Mouse (Mus musculus) retina, embryonic 14.5 days (tissue): Measurements from ENCODE around the gene Birc6.
"Not testable (repeated sequence)": the region's sequence is repeated elsewhere in the genome, so short reads cannot be mapped to it uniquely, and the experiment has no call there.

Experiments used
- DNase-seq: peaks from one replicate; pipeline ENCODE4 v3.0.0-alpha.2; 2015; ENCODE audit warnings: low spot score

The Birc6 gene

DNA sequence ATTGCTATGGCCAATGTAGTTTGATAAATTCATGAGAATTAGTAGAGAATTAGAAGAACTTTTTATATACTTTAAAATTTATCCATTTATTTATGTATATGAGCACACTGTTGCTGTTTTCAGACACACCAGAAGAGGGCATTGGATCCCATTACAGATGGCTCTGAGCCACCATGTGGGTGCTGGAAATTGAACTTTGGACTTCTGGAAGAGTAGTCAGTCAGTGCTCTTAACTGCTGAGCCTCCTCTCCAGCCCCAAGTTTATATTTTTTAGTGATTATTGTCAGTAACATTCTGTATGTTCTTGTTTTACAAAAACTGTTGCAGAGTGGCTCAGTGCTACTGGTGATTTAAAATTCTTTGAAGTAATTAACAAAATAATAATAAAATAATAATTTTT lies 36.1 kb downstream of the Birc6 start:
- DNase-seq, result no peak

DNA sequence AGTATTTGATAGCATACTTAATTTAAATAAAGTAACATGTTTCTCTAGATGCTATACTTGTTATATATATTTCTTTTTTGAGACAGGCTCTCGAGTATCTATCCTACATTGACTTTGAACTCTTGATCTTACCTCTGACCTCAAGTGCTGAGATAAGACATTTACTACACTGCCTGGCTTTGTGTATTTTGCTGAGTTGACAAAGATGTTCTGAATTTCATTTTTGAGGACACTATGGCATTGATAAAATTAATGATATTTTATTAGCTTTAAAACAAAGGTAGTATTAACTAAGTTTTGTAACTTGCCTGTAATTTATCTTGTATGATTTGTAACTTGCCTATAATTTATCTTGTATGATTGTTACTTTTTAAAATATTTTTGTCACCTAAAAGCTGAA lies 41.1 kb downstream of the Birc6 start:
- DNase-seq, result no peak

DNA sequence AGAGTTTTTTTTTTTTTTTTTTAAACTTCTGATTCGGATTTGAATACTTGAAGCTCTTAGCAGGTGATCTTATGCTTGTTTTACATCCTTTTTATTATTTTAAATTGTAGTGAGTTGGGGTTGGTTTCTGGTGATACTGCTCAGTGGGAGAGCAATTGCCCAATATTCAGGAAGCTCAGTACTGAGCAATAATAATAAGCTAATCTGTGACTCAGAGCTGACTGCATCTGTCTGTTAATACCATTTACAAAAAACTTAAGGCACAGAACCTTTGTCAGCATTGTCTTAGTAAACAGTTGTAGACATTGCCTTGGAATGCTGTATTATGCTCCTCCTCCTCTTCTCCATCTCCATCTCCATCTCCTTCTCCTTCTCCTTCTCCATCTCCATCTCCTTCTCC lies 42.5 kb downstream of the Birc6 start:
- DNase-seq, result no peak

DNA sequence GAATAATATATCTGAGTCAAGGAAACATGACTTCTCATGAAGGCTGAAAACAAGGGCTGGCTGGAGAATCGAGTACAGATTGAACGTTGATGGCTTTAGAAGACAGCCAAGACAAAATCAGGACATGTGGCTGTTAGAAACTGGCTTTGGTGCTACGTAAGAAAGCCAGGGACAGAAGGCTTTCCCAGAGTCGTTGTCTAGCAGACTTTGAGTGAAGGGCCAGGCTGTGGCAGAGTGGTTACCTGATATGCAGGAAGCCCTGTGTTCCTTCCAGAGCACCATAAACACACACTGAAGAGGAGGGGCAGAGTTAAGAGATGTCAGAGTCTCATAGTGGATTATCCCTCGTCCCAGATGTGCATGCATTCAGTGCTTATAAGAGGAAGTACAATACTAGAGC lies 49.1 kb downstream of the Birc6 start:
- no peak for DNase-seq

DNA sequence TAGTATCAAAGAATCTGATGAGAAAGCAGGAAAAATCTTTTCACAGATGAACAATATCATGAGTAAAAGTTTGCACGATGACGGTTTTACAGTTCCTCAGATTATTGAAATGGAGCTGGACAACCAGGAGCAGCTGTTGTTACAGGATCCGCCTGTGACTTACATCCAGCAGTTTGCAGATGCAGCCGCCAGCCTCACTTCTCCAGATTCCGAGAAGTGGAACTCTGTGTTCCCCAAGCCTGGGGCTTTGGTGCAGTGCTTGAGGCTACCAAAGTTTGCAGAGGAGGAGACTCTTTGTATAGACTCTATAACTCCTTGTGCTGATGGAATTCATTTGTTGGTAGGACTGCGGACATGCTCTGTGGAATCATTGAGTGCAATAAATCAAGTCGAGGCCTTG lies 51.5 kb downstream of the Birc6 start:
- no peak for DNase-seq

DNA sequence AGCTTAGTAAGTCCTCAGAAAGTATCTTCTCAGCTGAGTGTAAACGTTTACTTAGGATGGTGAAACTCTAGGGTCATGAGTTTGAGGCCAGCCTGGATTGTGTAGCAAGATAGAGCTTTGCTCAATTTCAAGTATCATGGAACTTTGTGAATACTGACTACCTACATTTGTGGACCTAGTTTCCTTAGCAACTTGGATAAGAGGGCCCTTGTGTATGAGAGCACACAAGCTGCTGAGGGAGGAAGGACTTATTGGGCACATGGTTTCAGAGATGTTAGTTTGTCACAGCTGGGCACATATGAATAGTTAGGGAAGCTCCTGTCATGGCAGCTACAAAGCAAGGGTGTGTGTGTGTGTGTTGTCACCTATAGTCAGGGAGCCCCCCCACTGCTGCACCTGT lies 52.6 kb downstream of the Birc6 start:
- DNase-seq, result no peak

DNA sequence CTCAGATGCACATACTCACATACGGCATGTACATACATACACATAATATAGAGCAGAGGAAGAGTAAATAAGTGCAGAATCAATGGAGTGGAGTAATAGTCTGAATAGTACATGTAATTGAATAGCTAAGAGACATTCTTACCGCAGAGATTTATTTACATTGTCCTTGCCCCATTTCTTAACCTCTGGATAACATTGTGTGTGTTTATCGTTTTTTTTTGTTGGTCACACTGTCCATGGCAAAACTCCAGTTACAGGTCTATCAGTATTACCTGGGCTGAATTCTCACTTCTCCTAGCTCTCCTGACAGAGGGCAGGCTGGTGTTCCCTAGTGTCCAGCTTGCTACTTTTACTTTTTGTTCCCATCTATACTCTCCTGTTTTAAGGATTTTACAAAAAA lies 58.7 kb downstream of the Birc6 start:
- DNase-seq, result no peak

DNA sequence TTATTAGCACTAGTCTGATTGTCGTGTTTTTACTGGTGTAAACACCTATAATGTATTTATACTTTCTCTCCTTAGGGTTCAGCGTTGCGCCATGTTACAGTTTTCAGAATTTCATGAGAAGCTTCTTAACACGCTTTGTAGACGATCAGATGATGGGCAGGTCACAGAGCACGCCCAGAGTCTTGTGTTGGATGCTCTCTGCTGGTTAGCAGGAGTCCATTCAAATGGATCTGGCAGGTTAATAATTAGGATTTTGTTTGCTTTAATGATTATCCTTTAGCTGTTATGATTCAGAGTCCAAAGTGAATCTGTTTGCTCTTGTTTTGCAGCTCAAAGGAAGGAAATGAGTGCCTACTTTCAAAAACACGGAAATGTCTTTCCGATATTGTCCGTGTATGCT lies 70.8 kb downstream of the Birc6 start:
- no peak for DNase-seq

DNA sequence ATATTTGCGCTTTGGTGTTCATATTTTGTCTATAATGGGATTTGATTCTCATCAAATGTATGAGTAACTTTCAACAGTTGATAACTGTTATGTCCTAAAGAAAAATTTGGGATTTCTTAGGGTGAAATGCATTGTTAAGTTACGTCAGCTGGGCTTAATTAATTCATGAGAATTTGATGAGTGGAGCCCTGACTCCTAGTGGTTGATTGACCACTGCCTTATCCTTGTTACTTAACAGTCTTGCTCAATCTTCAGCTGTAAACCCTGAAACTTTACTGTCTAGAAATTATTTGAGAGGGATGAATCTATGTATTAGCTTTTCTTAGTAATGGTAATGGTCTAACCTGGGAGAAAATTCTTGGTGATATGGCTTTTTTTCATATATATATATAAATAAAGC lies 71.3 kb downstream of the Birc6 start:
- no peak for DNase-seq

DNA sequence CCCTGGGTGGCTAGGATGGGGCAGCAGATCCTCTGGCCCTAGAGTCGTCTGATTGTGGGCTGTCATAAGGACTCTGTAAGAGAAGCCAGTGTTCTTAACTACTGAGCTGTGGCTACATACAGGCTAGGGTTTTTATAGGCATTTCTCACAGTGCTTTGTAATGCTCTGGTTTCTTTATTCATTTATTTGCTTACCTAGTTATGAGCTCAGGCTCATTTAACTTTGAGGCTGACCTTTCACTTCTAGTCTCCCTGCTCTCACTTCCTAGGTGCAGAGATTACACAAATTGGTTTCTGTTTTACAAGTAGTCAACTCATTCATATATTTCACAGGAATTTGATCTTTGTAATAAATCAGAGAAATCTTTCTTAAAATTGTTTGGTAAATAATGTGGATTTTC lies 73.1 kb downstream of the Birc6 start:
- DNase-seq, result no peak

DNA sequence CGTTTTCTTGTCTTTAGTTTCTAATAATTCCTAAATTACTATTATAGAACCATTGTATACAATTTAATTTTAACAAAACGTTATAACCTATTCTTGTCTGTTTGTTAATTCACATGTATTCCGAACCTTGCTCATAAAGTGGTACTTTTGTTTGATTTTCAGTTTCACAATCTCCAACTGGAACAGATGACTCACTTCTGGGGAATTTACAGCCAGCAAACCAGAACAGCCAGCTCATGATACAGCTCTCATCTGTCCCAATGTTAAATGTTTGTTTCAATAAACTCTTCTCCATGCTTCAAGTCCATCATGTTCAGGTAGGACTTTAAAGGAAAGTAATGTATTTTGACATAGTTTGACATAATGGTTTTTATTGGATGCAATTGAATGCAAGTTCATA lies 102.7 kb downstream of the Birc6 start:
- DNase-seq, result no peak

DNA sequence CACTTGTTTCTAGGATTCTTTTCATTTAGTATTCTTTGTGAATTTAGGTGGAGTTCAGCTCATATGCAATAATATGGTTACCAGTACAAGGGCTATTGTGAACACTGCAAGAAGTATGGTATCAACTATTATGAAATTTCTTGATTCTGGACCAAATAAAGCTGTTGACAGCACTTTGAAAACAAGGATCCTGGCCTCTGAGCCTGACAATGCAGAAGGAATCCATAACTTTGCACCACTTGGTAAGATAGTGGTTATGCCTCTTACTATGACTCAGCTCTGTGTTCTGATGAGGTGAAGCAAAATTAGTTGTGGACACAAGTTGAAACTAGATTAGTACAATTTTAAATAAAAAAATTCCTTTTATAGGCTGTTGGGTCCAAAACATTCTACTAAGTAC lies 114.3 kb downstream of the Birc6 start:
- no peak for DNase-seq

DNA sequence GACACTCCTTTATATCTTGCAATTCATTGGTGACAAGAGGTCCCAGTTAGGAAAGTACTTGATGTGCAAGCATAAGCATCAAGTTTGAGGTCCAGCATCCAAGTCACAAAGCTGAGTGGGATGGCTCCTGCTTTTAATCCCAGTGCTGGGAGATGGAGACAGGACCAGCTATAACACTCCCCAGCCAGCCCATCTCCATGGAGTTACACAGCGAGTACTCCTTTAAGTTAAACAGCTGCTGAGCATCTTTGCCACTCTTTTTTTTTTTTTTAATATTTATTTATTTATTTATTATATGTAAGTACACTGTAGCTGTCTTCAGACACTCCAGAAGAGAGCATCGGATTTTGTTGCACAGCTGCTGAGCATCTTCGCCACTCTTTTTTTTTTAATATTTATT lies 130.3 kb downstream of the Birc6 start:
- DNase-seq, result no peak

DNA sequence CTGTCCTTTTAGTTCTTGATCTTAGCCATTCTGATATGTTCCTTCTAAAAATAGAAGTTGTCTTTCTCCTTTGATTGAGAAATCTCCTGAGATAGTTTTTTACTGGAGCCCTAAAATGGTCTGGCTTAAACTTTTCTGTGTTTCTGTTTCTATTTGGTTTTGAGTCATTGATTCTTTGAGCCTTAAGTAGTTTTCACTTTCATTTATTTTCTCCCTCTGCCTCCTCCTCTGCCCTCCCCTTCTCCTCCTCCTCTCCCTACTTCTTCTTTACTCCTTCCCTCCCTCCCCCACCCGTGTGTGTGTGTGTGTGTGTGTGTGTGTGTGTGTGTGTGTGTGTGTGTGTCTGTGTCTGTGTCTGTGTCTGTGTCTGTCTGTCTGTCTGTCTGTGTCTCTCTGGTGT lies 139.9 kb downstream of the Birc6 start:
- DNase-seq, result no peak

DNA sequence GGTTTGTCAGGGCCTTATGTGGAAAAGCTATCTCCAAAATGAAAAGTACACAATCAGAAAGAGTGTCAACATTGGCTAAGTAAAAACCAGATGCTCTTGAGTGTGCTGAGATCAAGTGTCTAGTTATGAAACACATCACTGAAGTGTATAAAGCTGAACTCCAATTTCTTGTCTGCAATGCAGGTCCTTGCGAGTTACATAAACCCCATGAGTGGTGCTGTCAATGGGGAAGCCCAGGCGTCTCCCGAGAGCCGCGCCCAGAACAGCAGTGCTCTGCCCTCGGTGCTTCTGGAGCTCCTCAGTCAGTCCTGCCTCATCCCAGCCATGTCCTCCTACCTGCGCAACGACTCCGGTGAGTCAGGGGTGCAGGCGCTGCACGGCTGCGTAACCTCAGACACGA lies 141.9 kb downstream of the Birc6 start:
- DNase-seq, result no peak

DNA sequence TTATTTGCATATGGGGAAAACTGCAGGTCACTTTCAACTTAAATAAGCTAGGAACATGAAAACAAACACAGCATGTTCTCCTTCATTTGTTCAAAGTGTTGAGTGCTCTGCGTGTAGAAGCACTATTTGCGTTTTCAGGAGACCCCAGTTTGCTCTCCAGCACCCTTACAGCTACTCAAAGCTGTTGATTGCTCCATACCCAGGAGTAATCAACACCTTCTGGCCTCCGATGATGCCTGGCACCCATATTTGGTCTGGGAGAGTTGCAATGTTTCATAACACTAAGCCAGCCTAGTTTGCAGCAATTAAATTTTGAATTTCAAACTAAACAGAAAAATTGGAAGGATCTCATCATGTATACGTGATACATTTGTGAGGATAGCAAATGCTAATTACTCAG lies 144.4 kb downstream of the Birc6 start:
- no peak for DNase-seq

DNA sequence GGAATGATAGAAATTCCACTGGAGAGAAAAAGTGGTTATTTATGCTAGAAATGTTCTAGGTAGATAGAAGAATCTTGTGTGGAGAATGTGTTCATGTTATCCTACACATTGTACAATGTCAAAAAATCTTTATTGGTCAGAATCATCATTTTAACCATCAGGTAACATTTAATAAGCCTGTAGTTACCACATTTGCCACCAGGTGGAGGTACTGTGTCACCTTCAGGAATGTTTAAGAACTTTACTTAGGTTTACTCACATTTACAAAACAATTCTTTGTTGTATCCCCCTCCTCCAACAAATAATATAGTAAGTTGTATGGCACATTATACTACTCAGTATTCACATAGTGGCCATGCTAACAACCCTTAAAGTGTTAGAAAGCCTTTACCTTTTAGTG lies 145.2 kb downstream of the Birc6 start:
- peak; percentile 80 for DNase-seq

DNA sequence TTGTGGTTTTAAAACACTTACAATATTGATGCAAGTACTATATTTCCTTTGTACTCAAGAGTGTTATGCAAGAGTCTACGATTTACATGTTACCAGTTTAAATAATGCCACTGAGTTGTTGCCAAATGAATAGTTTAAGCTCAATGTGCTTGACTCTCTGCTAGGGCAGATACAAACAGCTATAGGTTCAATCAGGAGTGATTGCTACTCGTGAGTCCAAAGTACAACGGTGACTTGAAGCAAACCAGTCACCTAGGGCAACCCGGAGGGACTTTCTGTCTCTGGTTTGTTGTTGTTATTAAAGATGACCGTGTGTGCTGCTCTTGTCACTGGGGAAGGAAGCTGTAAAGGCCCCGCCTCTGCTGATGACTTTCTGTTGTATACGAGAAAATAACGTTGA lies 150.0 kb downstream of the Birc6 start:
- no peak for DNase-seq

DNA sequence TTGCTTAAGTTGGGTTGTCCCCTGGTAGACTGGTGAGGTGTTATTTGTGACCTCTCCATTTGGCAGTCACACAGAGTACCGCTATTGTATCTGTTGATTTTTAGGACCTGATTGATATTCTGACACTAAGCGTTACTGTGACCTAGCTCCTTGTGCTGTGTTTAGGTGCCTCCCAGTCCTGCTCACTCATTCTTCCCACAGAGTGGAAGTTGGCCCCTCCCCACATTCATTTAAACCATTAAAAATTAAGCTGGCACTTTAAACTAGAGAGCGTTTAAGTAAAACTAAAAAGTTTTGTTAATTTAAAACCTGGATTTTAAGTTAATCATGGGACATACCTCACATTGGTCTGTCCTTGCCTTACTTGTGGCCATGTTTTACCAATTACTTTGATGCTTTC lies 156.8 kb downstream of the Birc6 start:
- DNase-seq, result no peak

DNA sequence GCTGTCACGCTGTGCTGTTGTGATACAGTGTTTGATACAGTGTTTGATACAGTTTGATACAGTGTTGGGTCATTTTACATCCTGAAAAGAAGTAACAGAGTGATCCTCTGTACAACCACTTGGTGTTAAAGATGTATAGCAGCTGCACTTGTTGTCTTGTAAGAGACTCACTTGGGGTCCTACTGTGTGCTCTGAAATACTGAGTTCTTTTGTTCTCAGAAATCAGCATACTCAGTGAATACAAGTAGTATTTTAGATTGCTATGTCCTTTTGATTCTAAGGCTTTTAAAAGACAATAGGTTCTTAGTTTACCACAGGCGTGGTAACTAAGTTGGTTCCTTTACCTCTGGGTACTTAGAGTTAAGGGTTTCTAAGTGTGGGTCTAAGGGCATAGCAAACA lies 160.5 kb downstream of the Birc6 start:
- DNase-seq, result no peak

DNA sequence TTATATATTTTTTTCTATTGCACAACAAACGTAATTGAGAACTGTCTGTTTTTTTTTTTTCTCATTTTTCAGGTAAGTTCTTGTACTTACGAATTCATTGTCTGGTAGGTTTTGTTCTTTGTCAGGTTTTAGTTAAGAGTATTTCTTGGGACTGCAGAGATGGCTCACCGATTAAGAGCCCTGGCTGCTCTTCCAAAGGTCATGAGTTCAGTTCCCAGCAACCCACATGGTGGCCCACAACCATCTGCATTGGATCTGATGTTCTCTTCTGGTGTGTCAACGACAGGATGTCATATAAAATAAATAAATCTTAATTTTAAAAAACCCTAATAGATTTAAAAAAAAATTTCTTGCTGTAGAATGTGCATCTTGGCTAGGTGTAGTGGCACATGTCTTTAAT lies 161.3 kb downstream of the Birc6 start:
- no peak for DNase-seq

DNA sequence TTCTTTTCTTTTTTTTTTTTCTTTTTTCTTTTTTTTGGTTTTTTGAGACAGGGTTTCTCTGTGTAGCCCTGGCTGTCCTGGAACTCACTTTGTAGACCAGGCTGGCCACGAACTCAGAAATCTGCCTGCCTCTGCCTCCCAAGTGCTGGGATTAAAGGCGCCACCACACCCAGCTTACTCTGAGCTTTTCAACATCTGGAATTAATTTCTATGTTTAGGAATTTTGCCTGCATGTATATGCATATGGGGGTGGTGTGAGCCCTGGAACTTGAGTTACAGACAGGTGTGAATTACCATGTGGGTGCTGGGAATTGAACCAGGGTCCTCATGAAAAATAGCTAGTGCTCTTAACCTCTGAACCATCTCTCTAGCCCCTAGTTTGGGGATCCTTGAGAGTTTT lies 173.6 kb downstream of the Birc6 start:
- DNase-seq, result not testable (repeated sequence)

DNA sequence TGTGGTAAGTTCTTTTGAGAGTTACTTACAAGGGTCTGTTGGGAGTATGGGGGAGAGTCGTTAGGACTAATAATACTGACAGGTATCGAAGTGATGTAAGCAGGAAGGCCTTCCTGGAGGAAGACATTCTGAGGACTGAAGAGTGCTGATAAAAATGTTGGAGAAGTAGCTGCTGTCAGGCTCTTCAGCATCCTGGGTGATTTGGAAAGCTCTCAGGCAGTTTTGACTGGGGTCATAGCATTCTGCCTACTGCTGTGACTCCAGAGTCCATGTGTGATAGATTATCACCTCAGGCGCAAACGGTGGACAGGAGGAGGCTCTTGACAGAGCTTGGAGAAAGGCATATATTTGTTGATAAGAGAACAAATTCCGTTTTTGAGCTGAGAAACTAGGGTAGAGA lies 177.4 kb downstream of the Birc6 start:
- DNase-seq, result no peak

DNA sequence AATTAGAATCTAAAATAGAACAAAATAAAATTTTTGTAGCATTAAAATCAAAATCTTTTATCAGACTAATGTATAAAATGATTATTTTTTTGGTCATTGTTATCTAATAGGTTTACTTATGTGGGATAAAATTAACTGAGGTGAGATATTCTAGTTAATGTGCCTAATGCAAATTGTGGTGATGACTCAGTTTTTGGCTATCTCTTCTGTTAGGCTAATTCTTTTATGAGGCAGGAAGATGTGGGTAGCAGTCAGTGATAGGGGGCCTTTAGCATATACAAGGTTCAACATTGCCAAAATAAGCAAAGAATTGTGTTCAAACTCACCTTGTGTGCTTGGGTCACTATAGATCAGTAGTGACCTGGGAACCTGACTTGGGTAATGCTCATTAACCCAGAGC lies 178.5 kb downstream of the Birc6 start:
- no peak for DNase-seq

DNA sequence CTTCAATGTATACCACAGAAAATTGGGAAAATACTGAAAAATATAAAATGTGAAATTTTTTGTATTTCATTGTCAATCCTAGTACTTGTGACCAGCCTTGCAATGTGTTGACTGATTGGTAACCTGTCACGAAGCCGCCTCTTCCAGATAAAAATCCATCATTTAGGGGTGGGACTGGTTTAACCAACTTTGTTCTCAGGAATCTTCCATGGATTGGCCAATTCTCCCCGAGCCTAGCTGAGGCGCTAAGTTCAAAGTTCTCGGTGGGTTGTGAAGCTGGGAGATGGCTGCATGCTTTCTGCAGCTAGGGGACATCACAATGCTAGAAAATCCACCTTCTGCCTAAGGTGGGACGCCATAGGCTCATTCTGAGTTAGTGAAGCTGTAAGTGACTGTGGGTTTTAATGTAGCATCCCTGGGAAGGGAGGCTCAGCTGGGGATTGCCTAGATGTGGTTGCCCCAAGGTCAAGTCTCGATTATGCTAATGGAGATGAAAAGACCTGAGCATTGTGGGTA lies 179.6 kb downstream of the Birc6 start:
- DNase-seq, result no peak
